Mouse (Mus musculus) testis, postnatal 14 days (tissue): ENCODE measurements at regions not wholly inside any gene's neighbourhood (a gene's known extent, or its start where the extent isn't known, plus 50 kb on each side); places are given as distances from the start of the nearest gene placed in this dataset.

Experiments
- DNase-seq: peaks from one replicate; pipeline ENCODE4 v3.0.0; 2021; ENCODE audit warnings: low spot score

GRCm38 (mm10) chr10:110534387-110534786 lies 78.4 kb upstream of the Nav3 start:
- no peak for DNase-seq

DNA sequence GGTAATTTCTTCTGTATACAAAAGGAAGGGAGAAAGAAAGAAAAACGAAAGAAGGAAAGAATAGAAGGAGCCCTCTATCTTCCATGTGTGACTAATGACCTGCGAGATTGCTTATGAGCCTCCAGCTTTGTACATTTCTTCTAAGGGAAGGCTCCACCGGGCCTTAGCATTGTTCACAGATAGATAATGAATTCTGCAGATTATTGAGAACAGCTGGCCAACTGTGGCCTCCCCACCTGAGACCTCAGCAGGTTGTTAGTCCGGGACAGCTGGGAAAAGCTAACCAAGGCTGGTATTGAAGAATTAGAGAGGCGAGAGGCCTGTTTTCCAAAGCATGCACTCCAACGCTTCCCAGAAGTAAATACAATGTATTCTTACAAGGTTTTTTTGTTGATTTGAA lies 86.7 kb upstream of the Nav3 start:
- no peak for DNase-seq

- no peak for DNase-seq
These were observed 92.4 kb upstream of the Nav3 start for GRCm38 (mm10) chr10:110548391-110548790.

- no peak for DNase-seq
These were observed 98.0 kb upstream of the Nav3 start for GRCm38 (mm10) chr10:110553954-110554353.

GRCm38 (mm10) chr10:110556326-110556883 lies 100.4 kb upstream of the Nav3 start:
- DNase-seq: no peak

DNA sequence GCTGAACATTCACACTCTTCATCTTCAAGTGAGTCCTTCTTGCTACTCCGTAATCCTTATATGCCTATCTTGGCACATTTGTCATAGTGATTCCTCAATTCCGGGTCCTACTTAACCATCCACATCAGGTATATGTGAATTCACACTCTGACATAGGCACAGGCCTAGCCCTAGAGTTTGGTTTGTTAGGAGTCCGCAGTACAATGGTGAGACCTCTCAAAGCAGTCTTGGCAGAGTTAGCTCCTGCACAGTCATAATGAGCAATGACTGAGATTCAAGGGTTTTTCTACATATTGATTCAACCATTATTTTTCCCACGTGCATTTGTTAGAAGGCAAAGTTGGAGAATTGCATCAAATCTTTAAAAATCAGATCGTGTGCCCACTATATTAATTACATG lies 107.1 kb upstream of the Nav3 start:
- no peak for DNase-seq

DNA sequence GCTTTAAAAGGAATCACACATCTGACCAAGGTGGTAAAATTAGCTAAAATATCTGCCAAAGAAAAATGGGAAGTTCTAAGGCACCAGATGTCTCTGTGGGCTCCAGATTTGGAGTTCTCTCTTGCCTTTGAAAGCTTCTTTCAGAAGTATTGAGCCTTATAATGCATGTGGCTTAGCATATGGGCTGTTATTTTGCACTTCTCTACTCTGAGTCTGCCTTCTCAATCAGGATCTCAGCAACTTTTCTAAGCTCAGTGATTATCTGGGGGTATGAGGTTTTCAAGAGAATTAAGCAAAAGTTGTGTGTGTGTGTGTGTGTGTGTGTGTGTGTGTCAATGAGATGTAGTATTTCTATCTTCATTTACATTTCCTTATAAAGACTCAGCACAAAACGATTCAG lies 107.6 kb upstream of the Nav3 start:
- no peak for DNase-seq

- DNase-seq: no peak
These were observed 110.5 kb upstream of the Nav3 start for GRCm38 (mm10) chr10:110566260-110567050.

- no peak for DNase-seq
These were observed 114.5 kb upstream of the Nav3 start for GRCm38 (mm10) chr10:110570465-110570864.

DNA sequence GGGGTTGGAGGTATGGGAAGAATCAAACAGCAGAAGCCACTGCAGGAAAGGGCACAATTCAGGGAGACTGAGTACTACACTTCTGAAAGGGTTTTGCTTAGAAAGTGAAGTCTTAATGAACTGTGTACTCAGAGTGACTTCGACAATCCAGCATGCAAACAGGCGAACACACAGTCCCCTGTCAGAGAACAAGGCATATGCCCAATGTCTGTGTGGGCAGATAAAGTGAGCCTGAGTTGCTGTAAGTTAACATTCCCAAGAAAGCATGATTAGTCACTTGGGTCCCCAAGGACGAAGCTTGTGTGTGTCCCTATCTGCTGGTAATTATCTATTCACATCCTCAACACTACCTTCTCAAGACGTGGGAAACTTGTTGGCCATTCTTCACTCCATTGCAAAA lies 115.2 kb upstream of the Nav3 start:
- no peak for DNase-seq

DNA sequence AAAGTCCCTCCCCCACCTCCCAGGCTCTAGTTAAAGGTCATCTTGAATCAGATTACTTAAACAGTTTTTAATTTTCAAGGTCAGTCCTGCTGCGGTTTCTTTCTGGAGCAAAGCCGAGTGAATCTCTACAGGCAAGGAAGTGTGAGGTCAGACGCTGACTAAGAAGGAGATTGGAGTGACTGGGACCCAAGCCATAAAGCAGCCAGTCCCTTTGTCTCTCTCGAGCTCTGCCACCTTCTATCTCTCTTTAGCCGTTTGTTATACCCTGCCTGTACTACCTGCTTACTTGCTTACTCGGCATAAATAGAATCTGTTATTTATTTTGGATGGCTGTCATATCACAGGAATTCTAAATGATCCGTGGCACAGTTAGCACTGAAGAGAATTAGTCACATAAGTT lies 117.5 kb upstream of the Nav3 start:
- no peak for DNase-seq

- DNase-seq: no peak
These were observed 130.0 kb upstream of the Nav3 start for GRCm38 (mm10) chr10:110586029-110586428.

- DNase-seq: no peak
These were observed 130.5 kb upstream of the Nav3 start for GRCm38 (mm10) chr10:110586507-110586906.

DNA sequence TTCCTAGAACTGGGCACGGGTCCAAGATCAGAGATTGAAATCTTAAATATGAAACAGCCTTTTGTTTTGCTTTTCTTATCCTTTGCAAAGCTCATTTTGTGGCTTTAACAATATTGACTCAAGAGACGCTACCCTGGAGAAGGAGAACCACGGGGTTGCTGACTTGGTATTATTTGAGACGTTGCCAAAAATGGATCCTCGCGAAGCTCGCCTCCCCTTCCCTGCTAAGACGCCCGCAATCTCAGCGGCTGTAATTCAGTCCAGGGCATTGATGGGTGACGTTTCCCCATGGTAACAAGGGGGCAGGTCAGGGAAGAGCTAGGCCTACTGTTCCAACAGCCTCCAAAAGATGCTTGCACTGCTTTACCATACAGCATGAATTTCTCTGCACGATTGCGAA lies 131.5 kb upstream of the Nav3 start:
- DNase-seq: no peak

DNA sequence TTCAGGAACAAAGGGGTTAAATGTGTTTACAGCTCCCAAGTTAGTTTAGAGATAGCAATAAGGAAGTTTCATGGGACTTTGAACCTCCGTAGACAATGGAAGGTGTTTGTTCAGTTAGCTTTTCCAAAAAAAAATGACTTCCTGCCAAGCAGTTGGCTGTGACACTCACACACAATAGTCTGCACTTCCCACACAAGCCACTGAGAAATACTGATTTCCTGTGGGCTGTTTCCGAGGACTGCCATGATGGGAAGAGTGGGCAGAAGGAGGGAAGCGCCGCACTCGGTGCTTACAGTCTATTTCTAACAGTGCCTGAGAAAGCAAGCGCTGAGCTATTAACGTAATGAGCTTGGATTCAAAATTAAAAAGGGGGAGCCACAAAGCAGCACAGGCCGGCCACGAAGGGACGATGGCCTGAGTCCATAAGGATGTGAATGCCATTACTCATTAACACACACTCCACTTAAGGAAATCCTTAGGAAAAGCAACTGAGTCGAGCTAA lies 144.4 kb upstream of the Nav3 start:
- no peak for DNase-seq

- no peak for DNase-seq
These were observed 134.9 kb upstream of the E2f7 start for GRCm38 (mm10) chr10:110610336-110610735.

GRCm38 (mm10) chr10:110617004-110617403 lies 128.2 kb upstream of the E2f7 start:
- no peak for DNase-seq

DNA sequence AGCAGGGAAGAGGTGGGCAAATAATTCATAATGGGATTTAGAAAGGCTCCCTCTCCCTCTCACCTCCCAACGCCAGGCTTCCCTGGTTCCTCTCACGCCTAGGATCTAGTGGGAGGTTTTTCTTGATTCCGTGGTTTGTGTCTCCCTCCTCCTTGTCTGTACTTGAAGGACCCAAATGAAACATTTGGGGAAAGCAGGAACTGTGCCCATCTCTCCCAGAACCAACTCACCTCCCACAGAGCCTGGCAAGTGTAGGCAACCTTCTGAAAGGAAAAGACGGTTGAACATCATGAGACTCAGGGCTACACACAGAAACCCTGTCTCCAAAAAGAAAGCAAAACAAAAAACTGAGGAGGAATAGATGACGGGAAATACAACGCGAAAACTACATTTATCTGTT lies 126.0 kb upstream of the E2f7 start:
- no peak for DNase-seq

DNA sequence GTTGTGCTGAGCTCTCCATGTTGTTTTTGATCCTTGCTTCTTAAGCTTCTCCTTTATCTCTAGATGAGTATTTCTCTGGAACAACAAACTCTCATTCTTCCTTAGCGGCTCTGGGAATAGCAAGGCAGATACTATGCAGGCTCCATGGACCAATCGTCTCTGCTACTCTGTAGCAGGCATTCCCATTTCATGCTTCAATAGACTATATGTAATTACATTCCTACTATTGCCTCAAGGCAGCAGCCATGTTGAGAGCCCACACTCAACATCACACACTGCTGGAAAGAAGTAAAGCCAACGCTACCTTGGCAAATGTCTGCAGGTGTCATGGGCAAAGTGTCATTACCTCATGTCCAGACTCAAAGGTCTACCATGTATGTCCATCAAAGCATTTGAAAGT lies 119.6 kb upstream of the E2f7 start:
- DNase-seq: no peak

DNA sequence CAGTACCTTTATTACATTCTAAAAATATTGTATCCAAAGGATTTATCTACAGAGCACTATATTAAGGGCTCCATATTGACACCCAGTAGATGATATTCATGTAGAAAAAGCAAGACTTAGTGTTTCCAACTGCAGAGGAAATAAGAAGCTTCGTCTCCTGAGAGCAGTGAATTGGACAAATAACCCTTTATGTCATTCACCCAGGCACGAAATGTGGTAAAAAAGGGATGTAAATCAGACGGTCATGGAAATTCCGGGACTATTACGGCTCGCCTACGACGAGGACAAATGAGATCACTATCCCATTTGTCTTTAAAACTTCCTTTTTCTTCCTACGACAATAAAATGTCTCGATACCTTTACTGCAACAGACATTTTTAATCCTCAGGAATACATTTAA lies 104.8 kb upstream of the E2f7 start:
- DNase-seq: no peak

DNA sequence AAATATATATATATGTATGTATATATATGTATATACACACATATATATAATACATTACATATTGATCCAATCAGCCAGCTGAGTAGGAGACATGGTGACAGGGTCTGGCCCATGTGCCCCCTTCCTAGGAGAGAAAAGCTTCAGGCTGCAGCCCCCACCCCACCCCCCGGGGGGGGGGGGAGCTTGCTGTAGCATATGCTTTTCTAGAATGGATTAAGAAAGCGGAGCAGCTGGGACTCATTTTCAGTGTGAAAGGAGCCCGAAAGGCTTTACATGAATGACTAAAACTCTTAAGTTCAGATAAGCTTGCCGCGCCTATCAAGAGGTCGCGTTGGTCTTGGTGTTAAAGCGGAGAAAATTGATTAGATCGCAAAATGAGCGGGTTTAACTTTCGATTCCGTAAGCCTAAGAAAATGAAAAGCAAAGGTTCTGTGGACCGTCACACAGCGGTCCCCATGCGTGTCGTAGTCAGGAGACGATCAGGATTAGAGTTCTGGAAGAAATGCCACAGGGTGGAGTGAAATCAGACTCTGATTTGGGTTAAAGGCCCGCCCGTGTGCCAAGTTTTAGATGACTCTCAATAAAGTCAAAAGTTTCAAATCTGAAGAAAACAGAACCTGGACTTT lies 103.1 kb upstream of the E2f7 start:
- no peak for DNase-seq

DNA sequence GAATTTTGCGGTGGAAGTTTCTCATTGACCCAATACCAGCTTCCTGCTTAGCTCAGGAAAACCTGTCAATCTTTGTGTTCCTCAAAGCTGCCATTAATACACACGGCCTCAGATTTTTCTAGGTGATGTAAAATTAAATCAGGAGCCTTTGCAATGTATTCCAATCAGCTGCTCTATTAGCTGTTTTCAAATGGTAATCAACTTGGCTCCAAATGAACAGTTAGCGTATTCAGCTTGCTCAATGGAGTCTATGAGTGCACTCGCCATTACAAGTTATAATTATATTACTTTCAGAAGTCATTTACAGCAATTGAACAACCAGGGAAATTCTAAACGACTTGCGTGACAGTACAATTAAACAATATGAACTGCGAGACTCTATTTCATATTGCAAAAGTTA lies 97.6 kb upstream of the E2f7 start:
- no peak for DNase-seq

DNA sequence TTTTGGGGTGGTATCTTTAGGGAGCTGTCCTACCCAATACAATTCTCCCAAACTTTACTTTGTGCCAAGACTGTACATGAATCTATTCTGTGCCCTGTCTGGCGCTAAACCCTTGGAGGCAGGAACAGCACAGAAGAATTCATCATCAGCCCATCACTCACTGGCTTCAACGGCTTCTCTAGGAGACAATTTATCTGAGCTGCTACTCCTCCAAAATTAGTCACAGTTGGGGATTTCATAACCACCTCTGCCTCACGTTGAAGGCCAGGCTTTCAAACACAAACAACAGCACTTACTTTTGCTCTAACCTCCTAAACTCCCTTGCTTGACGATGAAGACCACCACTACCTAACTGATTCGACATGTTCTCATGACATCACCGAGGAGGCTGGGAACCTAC lies 95.1 kb upstream of the E2f7 start:
- DNase-seq: no peak
